Mouse (Mus musculus) urinary bladder, postnatal 4 days (tissue): ENCODE measurements around the gene Ly6f.
"Not testable (repeated sequence)": the region's sequence is repeated elsewhere in the genome, so short reads cannot be mapped to it uniquely, and the experiment has no call there.

Source experiments
- DNase-seq, 2 experiments: peaks; one replicate each; pipeline ENCODE4 v3.0.0; 2021 to 2022; ENCODE audit warnings: low spot score in 2 of 2

Gene Ly6f

DNA sequence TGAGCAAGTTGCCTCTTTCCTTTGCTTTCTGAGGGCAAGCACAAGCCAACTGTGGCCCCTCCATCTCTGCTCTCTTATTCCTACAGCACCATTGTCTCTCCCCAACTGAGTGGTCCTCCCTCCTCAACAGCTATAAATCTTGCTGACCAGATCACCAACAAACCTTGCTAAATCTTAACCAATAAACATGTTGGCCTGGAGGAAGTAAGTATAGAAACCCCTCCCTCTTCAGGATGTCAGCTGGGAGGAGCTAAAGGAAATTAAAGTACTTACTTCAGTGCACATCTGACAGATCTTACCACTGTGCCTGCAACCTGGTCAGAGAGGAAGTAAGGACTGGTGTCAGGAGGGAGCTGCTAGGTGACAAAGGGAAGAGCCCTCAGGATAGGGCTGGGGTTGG lies at the start of gene Ly6f:
Ly6f (plus strand) TSS at position 301 of the 400 bp plus-strand sequence.
- DNase-seq: no peak

DNA sequence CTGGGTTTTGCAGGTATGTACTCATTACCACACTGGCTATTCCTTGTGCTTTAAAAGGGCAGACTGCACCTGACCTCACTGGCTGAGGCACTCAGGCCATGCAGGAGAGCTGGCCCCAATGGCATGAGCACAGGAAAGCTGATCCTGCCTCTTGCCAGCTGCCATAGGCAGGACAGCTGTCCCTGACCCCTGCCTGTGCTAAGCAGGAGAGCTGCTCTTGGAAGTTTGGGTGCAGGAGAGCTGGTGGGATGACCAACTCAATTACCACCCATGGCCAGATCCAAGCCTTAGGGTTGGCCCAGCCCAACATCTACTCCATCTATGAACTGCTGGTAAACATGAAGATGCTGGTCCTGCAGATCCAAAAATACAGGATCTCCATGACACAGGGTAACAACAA lies 46.3 kb upstream of the Ly6f start:
- no peak for DNase-seq

DNA sequence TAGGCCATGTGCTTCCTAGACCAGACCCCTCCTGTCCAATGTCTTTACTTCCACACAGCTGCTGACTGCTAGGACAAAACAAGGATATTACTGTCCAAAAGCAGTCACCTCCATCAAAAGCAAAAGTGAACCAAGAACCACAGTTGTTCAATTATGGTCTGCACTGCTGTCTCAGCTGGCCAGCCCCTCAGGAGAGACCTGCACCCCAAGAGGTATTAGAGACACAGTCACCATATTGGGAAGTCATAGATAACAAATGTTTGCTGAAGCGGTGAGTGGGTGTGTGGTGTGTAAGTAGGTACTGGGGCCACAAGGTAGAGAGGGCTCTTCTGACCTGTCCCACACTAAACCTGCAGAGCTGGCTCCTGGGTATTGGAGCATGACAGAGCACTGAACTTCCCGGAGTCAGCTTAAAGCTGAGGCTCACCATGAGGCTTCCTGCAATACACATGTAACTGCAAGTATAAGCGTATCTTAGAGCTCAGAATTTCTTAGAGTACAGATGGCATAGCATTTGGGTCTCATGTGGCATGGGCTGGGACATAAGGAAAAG lies 30.4 kb upstream of the Ly6f start:
- DNase-seq: no peak

DNA sequence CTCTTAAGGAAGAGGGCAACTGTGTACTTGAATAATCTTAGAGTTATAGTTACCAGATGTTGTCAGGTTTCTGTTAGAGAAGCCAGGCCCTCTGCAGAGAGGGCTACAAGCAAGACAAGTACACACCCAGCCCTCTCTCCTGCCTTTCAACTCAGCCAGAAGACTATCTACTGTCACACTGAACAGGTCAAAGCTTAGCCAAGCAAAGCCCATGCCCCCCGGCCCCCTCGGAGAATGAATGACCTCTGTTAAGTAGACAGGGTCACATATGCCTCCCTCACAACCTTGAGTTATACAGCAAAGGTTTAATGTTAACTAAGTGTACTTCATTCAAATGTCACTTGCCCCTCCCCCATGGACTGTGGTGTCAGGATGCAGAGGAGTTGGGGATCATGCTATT lies 27.7 kb upstream of the Ly6f start:
- no peak for DNase-seq

DNA sequence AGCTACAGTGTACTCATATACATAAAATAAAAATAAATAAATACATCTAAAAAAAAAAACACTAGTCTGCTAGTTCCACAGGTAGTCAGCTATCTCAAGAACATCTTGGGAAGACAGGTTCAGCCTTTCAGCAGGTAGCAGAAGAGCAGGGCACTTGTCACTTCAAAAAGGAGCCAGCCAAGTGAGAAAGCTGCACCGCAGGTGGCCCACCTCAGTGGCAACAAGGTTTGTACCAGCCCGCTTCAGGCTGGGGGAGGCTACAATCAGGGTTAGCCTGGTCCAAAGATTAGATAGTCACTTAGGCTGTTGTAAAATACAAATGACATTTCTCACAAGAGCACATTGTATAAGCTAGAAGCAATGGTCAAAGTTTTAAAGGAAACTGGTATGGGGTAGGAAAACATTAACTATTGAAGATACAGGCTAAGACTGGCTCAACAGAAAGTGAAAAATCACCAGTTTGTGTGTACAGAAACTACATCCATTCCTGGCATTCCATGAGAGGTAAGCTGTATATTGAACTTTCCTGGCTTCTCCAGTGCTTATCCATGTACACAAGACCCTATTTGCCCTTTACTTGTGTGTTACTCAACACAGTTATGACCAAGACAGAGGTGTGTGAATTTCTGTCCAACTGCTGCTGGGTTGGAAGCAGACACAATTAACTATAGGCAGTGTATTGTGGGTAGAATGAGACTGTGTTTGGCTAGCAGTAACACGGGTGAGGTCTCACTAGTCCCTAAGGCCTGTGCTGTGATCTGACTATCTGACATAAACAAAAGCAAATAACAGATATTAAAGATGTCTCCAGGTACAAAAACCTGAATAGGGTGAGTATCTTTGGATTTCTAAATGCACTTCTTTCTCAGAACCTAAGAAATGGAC lies 25.2 kb upstream of the Ly6f start:
- no peak for DNase-seq

DNA sequence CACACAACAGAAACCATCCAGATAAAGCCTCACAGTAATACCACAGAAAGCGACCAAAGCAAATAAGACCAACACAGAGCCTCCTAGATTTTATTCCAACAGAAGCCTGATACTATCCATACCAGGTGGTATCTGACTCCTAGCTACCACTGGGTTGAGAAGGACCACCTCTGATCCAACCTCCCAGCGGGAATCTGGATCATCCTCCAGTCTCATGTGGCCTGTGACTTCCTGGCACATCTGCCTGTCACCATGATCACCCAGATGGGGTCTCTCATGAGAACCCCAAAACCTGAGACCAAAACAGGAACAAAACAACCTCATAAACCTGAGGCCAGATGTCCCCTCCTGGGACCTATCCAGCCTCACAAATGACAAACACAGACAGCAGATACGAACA lies 13.6 kb upstream of the Ly6f start:
- DNase-seq: no peak

DNA sequence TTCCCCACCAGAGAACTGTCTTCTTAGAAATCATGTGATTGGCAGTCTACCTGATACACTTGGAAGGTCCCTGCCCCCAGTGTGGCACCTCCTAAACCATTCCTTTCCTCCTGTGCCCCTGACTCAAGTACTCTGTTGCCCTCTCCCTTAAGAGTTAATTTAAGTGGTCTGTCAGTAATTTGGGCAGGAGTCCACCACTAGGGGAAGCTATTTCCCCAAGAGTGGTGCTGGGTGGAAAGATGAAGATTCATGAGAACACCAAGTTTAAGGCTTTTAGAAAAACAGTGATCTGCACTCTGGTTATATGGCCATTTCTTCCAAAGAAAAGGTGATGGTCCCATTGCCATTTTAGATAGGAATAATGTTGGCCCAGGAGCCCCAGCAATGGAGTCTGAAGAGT lies 2.4 kb upstream of the Ly6f start:
- no peak for DNase-seq

DNA sequence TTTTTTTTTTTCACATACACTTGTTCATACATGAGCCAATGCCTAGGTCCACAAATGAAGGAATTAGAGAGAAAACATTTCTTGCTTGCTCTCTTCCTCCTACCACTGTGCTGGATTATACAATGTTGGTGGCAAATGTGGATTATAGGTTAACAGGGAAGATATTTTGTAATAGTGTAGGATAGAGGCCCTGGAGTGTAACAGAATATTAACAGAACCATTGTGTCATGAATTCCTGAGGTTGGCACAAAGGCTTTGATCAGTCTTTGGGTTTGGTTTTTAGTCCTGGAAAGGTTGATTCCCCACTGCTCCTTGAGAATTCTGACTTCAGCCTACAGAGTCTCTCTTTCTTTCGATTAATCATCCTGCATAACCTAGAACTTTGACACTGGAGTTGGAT lies 1.6 kb upstream of the Ly6f start:
- no peak for DNase-seq

DNA sequence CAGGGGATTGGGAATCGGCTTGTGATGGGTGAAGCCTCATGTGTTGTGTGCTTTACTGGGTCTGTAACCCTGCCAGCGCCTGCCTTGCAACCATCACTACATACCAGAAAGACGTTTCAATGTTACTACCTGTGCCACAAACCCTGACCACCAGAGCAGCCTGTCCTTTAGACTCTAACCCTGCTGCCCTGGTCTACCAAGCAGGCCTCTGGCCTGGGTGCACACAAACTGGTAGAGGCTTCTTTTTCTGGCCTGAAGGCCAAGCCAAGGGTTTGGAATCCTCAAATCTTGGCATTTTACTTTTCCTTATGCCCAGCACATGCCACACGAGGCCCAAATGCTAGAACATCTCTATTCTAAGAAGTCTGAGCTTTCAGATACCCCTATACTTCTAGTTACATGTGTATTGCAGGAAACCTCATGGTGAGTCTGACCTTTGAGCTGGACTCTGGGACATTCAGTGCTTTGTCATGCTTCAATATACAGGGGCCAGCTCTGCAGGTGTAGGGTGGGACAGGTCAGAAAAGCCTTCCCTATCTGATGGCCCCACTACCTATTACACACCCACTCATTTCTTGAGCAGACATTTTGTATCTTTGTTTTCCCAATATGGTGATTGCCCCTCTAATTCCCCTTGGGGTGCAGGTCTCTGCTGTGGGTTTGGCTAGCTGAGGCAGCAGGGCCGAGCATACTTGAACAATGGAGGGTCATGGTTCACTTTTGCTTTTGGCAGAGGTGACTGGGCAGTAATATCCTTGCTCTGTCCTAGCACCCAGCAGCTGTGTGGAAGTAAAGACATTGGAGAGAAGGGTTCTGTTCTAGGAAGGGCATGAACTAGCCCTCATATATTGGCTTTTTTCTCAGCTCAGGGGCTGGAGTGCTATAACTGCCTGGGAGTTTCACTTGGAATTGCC lies 952 bp downstream of the Ly6f start:
- no peak for DNase-seq

DNA sequence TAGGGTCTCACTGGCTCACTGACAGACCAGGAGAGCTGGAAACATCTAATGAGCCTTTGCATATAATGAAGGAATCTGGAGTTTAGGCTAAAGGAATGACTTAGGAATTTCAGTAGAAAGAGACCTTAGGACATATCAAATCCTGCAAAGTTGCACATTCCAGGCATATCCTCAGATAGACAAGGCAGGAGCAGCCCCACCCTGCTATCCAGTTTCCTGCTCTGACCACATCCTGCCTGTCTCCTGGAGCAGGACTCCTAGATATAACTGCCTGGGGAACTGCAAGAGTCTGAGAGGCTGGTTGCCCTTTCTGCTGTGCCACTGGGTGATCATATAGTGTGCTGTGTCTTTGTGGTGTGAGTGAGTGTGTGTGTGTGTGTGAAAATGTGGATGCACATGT lies 1.9 kb downstream of the Ly6f start:
- DNase-seq: no peak

DNA sequence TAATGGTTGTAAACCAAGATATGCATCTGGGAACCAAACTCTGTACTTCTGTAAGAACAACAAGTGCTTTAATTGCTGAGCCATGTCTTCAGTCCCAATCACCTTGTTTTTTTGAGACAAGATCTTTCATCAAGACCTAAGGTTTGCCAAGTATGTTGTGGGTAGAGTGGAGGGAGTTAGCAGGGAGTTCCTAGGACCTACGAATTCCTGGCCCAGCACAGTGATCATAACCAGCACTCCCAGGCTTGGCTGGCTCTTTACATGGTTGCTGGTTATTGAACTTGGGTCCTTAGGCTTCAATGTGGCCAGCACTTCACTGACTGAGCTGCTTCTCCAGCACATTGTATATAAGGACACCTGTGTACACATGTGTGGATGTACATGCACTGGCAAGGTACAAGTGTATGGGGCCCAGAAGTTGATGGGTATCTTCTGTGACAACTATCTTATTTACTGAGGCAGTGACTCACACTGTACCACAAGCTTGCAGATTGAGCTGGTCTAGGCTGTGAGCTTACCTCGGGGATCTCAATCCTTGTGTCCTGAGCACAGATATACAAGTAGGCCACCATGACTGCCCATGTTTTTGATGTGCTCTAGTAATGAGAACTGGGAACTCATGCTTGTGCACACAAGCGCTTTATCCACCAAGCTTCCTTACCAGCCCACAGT lies 2.6 kb downstream of the Ly6f start:
- DNase-seq: no peak

DNA sequence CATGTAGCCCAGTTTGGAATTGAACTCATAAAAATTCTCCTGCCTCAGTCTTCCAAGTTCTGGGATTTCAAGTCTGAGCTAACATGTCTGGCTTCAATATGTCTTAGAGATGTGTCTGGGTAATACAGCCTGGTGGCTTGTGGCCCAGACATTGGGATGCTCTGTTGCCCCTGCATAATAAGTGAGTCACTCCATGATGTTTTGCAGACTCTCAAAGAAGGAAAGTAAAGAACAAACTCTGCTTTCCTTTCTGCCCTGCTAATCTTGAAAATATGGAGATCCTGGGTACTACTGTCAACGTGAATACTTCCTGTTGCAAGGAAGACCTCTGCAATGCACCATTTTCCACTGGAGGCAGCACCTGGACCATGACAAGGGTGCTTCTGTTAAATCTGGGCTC lies 3.2 kb downstream of the Ly6f start:
- DNase-seq: no peak

DNA sequence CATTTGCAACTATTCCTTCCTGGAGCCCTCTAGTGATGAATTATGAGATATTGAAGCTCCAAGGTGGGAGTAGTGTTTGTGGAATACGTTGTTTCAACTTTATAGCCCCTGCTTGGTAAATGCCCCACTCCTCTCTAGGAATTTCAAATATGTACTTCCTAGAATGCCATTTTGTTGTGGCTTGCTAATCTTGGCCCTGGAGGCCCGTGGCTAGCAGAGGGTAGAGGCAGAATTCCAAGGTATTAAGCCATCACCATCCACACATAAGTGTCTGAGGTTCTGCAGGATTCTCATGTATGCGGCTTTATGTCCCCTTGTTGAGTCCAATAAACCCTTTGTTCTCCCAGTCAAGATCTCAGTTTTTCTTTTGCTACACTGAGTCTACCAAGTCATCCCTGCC lies 3.7 kb downstream of the Ly6f start:
- no peak for DNase-seq

DNA sequence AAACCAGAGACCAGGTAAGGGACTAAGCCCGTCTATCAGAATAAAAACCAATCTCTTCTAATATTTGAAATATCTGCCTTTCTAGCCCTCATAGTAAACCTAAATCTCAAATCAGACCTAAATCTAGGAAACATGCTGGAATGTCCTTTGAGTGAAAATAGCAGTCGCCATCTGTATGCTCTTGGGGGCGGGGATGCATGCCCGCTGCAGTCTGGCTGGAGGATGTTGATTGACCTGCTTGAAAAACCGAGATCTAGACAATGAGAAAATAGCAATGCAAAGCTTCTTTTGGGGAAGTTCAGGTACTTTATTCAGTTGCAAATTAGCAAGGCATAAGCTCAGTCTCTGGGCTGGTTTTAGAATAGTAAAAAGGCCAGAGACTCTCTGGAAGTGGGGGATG lies 13.8 kb downstream of the Ly6f start:
- not testable (repeated sequence) for DNase-seq

DNA sequence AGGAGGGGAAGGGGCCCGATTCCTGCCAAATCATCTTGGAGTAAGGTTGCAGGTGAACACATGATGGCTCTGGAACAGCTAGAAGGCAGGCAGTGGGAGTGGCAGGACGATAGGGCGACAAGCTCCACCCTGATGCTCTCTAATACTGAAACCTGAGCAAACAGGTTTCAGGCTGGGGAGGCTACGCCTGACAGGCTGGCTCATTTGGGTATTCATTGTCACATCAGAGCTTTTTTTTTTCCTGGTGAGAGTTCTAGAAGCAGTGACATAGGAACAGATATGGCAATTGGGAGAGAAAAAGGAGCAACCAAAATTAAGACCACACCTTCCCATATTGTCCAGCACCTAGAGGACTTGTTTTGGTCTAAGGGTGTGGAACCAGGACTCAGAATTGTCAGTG lies 18.3 kb downstream of the Ly6f start:
- not testable (repeated sequence) for DNase-seq

DNA sequence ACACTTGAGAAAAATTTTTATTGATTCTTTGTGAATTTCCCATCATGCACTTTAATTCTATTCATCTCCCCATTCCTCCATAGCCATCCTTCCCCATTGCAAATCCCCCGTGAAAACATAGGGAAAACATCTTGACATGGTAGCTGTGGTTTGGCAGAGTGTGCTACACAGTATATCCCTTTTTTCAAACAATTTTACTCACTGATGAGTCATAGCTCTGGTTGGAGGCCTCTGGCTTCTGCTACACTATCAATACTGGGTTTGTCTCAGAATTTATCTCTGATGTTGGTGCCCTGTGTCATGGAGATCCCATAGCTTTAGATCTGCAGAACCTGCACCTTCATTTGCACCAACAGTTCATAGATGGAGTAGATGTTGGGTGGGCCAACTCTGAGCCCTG lies 24.2 kb downstream of the Ly6f start:
- DNase-seq: no peak

DNA sequence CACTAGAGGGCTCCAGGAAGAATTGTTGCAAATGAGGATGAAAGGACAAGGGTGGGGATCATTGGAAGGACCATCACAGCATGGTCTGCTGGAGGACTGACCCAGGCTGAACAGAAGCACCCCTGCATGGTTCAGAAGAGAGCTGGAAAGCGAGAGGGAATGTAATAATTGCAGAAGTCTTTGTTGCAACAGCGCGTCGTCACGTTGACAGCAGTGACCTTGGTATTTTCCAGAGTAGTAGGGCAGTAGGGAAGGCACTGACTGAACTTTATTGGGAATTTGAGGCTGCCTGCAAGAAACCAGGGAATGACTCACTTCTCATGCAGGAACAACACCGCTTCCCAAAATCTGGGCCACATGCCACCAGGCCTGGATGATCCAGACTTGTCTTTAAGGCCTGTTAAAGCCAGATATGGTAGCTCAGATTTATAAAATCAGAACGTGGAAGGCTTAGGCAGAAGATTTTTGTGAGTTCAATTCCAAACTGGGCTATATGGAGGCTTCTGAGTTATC lies 25.7 kb downstream of the Ly6f start:
- no peak for DNase-seq

DNA sequence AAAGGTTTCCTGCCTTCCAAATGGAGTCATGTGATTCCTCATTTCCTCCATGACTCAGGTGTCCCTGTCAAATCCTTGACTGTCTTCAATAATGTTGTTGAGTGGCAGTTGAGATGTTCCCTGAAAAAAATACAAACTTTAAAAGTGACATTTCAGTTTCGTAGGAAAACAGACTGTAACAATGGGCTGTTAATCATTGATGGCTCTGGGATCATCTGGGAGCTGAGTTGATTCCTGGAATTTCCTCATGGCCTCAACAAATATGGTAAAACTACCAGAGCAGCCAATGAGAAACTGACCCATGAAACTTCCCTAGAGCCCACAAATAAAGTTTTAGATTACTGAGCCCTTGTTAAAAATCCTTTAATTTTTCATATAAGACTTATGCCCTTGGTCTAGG lies 37.9 kb downstream of the Ly6f start:
- DNase-seq: no peak

DNA sequence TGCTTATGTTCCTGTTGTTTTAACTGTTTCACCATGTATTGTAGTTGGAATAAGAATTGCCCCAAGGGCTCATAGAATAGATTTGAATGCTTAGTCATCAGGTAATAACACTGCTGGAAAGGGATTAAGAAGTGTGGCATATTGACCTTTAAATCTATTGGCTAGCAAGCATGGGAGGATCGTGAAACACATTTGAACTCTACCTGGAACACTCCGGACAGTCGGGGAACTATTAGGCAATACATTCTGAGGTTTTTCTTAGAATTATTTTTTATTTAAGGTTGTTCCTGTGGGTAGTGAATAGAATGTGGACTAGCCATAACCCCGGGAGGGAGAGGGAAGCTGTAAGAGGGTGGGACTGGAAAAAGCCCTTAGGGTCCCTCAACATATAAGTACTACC lies 41.0 kb downstream of the Ly6f start:
- no peak for DNase-seq

DNA sequence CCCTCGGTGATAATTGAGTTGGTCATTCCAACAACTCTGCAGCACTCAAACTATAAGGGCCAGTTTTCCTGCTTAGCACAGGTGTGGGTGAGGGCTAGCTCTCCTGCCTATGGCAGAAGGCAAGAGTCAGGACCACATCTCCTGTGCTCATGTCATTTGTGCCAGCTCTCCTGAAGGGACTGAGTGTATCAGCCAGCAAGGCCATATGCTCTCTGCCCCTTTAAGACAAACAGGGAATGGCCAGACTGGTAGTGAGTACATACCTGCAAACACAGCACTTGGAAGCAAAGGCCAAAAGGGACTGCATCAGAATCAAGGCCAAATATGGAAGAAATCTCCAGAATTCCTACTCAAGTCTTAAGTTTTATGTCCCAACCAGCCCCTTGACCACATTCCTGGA lies 41.7 kb downstream of the Ly6f start:
- DNase-seq: no peak

DNA sequence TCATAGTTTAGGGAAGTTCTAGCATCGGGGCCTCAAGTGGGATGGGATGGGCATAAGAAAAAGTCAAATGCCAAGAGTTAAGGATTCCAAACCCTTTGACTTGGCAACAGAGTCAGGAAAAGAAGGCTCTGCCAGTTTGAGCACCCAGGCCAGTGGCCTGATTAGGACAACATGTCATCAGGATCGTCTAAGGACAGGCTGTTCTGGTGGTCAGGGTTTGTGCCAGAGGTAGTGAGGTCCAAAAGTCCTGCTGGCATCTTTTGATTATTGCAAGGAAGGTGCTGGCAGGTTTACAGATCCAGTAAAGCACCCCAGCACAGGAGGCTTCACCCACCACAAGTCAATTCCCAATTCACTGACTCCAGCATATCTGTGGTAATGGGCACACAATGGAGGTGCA lies 46.2 kb downstream of the Ly6f start:
- DNase-seq: no peak

DNA sequence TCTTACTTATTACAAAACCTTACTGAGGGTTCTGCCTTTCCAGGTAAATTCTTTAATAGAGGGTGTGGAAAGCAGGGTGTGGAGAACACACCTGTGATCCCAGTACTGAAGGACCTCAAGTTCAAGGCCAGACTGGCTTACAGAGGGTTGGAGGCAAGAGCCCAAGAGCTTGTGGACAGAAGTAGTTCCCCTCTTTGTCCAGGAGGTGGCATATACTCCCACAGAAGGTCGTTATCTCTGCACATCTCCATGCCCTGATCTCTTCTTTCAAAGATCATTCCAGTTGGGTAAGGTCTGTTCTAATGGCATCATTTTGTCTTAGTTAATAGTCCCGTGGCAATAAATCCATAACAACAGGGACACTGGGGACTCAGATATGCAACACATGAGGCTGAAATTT lies 49.0 kb downstream of the Ly6f start:
- DNase-seq: no peak
